Mouse (Mus musculus) limb, embryonic 13.5 days (tissue): Measurements from ENCODE around the gene Oit1. TPM values are rescaled to one million over a fixed set of nuclear protein-coding genes. Genes with fewer than 3 reads are reported as not detected.

ENCODE experiments used
- ATAC-seq: fragments of 200-750 bp; cut with Nextera tagmentation; 2 replicates; pipeline ENCODE4 v1.8.0; 2017; ENCODE audit warnings: low read depth, moderate number of reproducible peaks, moderate TSS enrichment; ENCODE audit not compliant: low FRiP score
- H3K27ac ChIP-seq: fragments of 300-500 bp; sonication (generic); 2 replicates; pipeline ENCODE4 v1.5.1; 2015; ENCODE audit warnings: inconsistent platforms, mild to moderate bottlenecking, moderate library complexity
- H3K27me3 ChIP-seq: fragments of 300-500 bp; sonication (generic); 2 replicates; pipeline ENCODE4 v1.6.1; 2015; ENCODE audit warnings: mild to moderate bottlenecking, inconsistent platforms
- H3K36me3 ChIP-seq: fragments of 300-500 bp; sonication (generic); 2 replicates; pipeline ENCODE4 v1.6.1; 2015; ENCODE audit warnings: inconsistent platforms, mild to moderate bottlenecking, moderate library complexity
- H3K4me1 ChIP-seq: fragments of 300-500 bp; sonication (generic); 2 replicates; pipeline ENCODE4 v1.6.1; 2015; ENCODE audit warnings: inconsistent platforms
- H3K4me2 ChIP-seq: fragments of 300-500 bp; sonication (generic); replicated peaks from 2 replicates; pipeline ENCODE4 v1.6.1; 2015; ENCODE audit warnings: inconsistent platforms, mild to moderate bottlenecking, moderate library complexity
- H3K4me3 ChIP-seq: fragments of 300-500 bp; sonication (generic); 2 replicates; pipeline ENCODE4 v1.5.1; 2015; ENCODE audit warnings: moderate library complexity, mild to moderate bottlenecking, inconsistent platforms
- H3K9ac ChIP-seq: fragments of 300-500 bp; sonication (generic); 2 replicates; pipeline ENCODE4 v1.6.1; 2015; ENCODE audit warnings: mild to moderate bottlenecking, inconsistent platforms
- H3K9me3 ChIP-seq: fragments of 300-500 bp; sonication (generic); 2 replicates; pipeline ENCODE4 v1.6.1; 2016; ENCODE audit warnings: inconsistent platforms
- WGBS: fragments of 180-500 bp; shearing (Covaris S2); methylation state at CpG from one replicate; pipeline ENCODE4 v1.1.7; 2015; 5-methylcytosine and 5-hydroxymethylcytosine counted together
- polyA plus RNA-seq: library from polyadenylated mRNA; unstranded; fragments of >200 nt; fragmentation: Nextera tagmentation; extraction: Ambion mirVana; gene quantifications from 2 replicates; pipeline ENCODE4 v1.2.1, GENCODE M21; 2015

Oit1 gene
- polyA plus RNA-seq, 1 experiment from 2014 or later, result not detected

DNA sequence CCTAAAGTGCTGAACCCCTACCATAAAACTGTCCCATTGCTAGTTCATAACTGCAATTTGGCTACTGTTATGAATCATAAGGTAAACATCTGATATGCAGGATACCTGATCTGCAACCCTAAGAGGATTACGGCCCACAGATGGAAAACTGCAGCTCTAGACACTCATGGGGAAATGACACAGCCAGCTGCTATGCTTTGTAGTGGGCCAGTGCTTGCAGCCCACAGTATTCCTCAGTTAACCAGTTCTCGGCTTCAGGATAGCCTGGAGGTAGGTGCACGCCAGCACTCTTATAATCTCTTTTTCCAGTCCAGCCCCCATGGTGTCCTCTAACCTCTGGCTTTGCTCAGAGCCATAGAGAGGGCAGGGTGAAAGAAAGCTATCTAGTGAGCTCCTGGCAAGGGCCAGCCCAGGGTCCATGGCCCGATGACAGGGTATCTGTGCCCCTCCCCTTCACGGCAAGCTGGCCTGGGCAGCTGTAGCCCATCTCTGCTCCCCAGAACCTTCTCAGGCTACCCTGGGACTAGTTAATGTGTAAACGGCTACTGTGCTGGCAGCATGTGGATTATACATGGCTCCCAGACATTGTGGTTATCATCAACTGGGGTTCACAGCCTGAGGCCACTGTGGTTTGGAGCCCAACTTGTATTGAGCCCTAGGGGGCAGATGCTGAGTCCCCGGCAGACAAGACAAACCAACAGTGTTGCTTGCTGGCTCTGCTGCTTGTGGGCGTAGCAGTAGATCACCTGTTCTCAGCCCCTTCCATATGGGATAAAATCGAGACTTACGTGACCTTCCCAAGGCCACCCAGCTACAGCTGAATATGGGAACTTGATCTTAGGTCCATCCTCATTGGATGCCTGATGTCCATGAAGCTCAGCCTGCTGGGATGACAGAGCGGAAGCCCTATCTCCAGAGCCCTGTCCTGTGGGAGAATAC lies 46.0 kb downstream of the Oit1 start:
- no peaks in the 10 kb centered on the region for H3K36me3 ChIP-seq
- no peak overlapping the region for H3K4me2 ChIP-seq
- H3K4me1 ChIP-seq, result peaks cover 54% of the 10 kb centered on the region
- no peak overlapping the region for H3K27ac ChIP-seq
- H3K9ac ChIP-seq, result no peak overlapping the region
- peaks cover 6% of the 10 kb centered on the region; the same call in 1 of the 2 replicates for H3K27me3 ChIP-seq
- no peaks in the 10 kb centered on the region for H3K9me3 ChIP-seq
- ATAC-seq, result no peak
- WGBS, result 76% methylated on average over 11 of the region's 11 CpGs
- H3K4me3 ChIP-seq, result no peak overlapping the region

DNA sequence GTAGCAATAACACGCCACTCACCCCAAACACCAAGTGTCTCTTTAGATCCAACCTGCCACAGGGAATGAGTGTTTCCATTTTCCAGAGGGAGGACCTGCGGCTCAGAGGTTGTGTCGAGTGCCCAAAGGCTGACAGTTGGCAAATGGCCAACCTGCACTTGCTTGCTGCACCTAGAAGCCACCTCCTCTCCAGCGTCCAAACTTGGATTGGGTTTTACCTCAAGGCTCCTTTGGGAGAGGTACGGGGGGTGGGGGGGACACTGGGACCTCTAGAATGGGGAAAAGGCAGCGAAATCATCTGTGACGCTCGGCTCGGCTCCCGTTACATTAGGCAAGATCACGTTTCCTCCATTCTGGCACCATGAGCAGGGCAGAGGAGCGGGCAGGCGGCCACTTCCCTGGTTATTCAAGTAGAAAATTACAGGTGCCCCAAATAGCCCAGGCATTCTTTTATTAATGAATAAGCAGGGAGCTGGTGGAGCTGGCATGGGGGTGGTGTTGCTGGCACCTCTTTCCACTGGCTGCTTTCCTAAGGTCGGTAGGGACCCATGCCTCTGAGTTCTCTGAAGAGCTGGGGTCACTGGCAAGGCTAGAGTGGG lies 47.1 kb downstream of the Oit1 start:
- no peaks in the 10 kb centered on the region for H3K9me3 ChIP-seq
- no peak overlapping the region for H3K4me3 ChIP-seq
- 75% methylated on average over 14 of the region's 14 CpGs for WGBS
- H3K36me3 ChIP-seq, result no peaks in the 10 kb centered on the region
- no peak overlapping the region for H3K9ac ChIP-seq
- H3K27ac ChIP-seq, result no peak overlapping the region
- no peak overlapping the region for H3K4me2 ChIP-seq
- H3K4me1 ChIP-seq, result peaks cover 64% of the 10 kb centered on the region
- ATAC-seq, result no peak
- peaks cover 6% of the 10 kb centered on the region; the same call in 1 of the 2 replicates for H3K27me3 ChIP-seq

DNA sequence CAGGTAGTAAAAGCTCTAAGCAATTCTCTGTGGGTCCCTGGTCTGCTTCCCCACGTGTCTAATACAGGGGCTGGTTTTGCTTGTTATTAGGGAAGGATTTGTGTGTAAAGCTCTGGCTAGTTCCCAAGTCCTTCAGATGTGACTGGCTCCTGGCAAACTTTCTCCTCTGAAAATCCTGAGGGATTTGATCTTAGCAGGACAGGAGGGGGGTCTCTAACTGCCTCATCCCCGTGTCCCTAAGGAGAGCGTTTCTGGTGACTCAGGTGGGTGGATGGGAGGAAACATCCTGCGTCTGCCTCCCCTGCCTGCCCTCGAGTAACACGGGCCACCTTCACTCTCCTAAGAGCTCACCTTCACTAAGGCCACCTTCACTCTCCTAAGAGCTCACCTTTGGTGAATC lies 48.2 kb downstream of the Oit1 start:
- Histone ChIP-seq H3K36me3 (no peaks in the 10 kb centered on the region), H3K4me1 (peaks cover 54% of the 10 kb centered on the region), H3K9ac (no peak overlapping the region), H3K9me3 (no peaks in the 10 kb centered on the region), H3K4me3 (no peak overlapping the region), H3K27ac (no peak overlapping the region), H3K27me3 (peaks cover 6% of the 10 kb centered on the region; the same call in 1 of the 2 replicates), H3K4me2 (no peak overlapping the region)
- WGBS, result 55% methylated on average over 6 of the region's 6 CpGs
- ATAC-seq, result no peak

DNA sequence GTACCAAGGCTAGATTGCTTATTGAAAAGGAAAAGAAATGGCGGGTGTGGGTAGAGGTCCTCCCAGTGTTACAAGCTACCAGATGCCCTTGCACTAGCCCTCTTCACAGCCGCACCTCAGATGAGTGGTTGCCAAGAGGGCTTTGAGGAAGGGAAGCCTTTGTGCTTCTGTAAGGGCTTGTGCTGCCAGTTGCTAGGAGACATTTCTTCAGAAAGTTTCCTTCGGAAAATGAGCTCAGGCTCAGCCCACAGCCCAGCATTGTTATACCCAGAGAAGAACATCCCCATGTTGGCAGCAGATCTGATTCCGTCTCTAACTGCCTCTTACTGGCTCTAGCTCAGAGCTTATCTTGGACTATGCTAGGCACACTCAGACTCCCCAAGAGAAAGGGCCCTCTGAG lies 49.0 kb downstream of the Oit1 start:
- Histone ChIP-seq H3K4me3 (no peak overlapping the region), H3K27me3 (peaks cover 6% of the 10 kb centered on the region; the same call in 1 of the 2 replicates), H3K4me1 (peaks cover 54% of the 10 kb centered on the region), H3K27ac (no peak overlapping the region), H3K4me2 (no peak overlapping the region), H3K36me3 (no peaks in the 10 kb centered on the region), H3K9ac (no peak overlapping the region), H3K9me3 (no peaks in the 10 kb centered on the region)
- no peak for ATAC-seq
- WGBS, result 67% methylated on average over 4 of the region's 4 CpGs

DNA sequence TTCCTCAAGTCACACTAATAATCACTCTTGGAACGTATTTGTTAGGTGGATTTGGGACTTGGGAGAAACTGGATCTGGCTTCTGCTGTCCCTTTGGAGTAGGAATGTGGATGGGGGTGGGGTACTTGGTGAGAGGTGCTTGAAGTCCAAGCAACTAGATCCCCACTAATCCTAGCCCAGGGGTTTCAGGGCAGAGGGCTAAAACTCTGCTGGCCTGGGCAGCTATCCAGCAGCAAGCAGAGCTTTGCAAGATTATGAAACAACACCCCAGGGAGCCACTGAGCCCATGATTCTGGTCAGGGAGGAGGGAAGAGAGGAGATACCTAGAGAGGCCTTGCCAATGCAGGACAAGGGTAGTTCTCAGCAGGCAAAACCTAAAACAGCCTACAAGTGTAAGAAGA lies 51.2 kb downstream of the Oit1 start:
- H3K4me3 ChIP-seq, result no peak overlapping the region
- no peaks in the 10 kb centered on the region for H3K9me3 ChIP-seq
- no peaks in the 10 kb centered on the region for H3K36me3 ChIP-seq
- H3K27ac ChIP-seq, result no peak overlapping the region
- H3K9ac ChIP-seq, result no peak overlapping the region
- peaks cover 46% of the 10 kb centered on the region for H3K4me1 ChIP-seq
- no peak overlapping the region for H3K4me2 ChIP-seq
- WGBS, result 32% methylated on average over 1 of the region's 1 CpGs
- peaks cover 8% of the 10 kb centered on the region; the same call in 1 of the 2 replicates for H3K27me3 ChIP-seq
- no peak for ATAC-seq

GRCm38 (mm10) chr14:8326961-8327360 lies 51.6 kb downstream of the Oit1 start:
- no peak overlapping the region for H3K4me2 ChIP-seq
- peaks cover 6% of the 10 kb centered on the region; the same call in 1 of the 2 replicates for H3K27me3 ChIP-seq
- H3K9me3 ChIP-seq, result no peaks in the 10 kb centered on the region
- peaks cover 42% of the 10 kb centered on the region for H3K4me1 ChIP-seq
- H3K27ac ChIP-seq, result no peak overlapping the region
- H3K36me3 ChIP-seq, result no peaks in the 10 kb centered on the region
- no peak overlapping the region for H3K4me3 ChIP-seq
- H3K9ac ChIP-seq, result no peak overlapping the region
- ATAC-seq, result no peak

- Histone ChIP-seq H3K9ac (no peak overlapping the region), H3K36me3 (no peaks in the 10 kb centered on the region), H3K4me2 (no peak overlapping the region), H3K4me3 (no peak overlapping the region), H3K27me3 (peaks cover 6% of the 10 kb centered on the region; the same call in 1 of the 2 replicates), H3K9me3 (no peaks in the 10 kb centered on the region), H3K27ac (no peak overlapping the region), H3K4me1 (peaks cover 31% of the 10 kb centered on the region)
- ATAC-seq, result no peak
- 73% methylated on average over 4 of the region's 4 CpGs for WGBS
These were observed 52.8 kb downstream of the Oit1 start for GRCm38 (mm10) chr14:8325746-8326145.

- ATAC-seq, result no peak
- H3K4me3 ChIP-seq, result no peak overlapping the region
- no peaks in the 10 kb centered on the region for H3K36me3 ChIP-seq
- 79% methylated on average over 3 of the region's 3 CpGs for WGBS
- H3K9ac ChIP-seq, result no peak overlapping the region
- H3K4me2 ChIP-seq, result no peak overlapping the region
- H3K9me3 ChIP-seq, result peaks cover 3% of the 10 kb centered on the region; the same call in 1 of the 2 replicates
- peaks cover 44% of the 10 kb centered on the region for H3K27me3 ChIP-seq
- peaks cover 21% of the 10 kb centered on the region for H3K4me1 ChIP-seq
- no peak overlapping the region for H3K27ac ChIP-seq
These were observed 58.0 kb downstream of the Oit1 start for GRCm38 (mm10) chr14:8320528-8320927.

- 11% methylated on average over 41 of the region's 41 CpGs for WGBS
- no peaks in the 10 kb centered on the region for H3K36me3 ChIP-seq
- 0 out of 2 replicates have a peak within 1 kb of the TSS, but pooled peaks have one; percentile 50 for H3K9ac ChIP-seq
- peak within 1 kb of the TSS; percentile 59 for H3K4me2 ChIP-seq
- H3K9me3 ChIP-seq, result peaks cover 3% of the 10 kb centered on the region; the same call in 1 of the 2 replicates
- peak within 1 kb of the TSS; percentile 38 for H3K4me3 ChIP-seq
- H3K27ac ChIP-seq, result no peak within 1 kb of the TSS
- H3K4me1 ChIP-seq, result peaks cover 22% of the 10 kb centered on the region
- no peak for ATAC-seq
- H3K27me3 ChIP-seq, result peaks cover 47% of the 10 kb centered on the region
These were observed 61.1 kb downstream of the Oit1 start, which contains the start of gene Fam107a for GRCm38 (mm10) chr14:8317194-8318097. Gene Fam107a, minus strand, starts transcription at chr14:8318023.

DNA sequence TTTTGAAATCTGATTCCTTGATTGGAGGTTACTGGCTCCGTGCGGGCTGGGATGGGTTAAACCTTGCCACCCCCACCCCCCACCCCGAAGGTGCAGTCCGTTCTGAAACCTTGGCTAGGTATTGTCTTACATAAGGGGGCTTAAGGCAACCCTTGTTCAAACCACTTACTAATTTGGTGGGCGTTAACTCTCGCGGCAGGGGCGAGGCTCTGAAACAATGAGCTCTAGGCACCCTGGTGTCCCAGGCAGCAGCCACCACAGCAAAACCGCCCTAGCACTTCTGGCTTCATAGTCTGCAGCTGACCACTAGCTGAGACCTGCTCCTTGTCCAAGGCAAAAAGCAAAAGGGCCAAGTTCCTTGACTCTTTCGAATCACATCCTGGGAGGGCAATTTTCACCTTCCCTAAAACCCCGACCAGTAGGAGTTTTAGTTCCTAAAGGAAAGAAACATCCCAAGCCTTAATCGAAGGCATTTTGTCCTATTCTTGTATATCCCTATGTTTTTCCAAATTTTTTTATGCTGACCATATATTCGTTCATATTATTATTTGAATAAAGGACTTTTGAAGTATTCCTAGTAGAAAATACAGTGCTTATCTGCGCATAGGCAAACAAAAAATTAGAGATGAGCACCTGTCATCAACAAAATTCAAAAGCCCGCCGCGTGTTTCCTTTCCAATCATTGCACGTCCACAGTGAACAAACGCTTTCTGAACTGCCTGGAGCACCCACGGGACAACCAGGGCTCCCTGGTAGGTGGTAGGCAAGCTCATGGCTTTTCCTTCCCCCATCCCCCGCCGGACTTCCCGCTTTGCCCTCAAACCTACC lies 62.0 kb downstream of the Oit1 start:
- Histone ChIP-seq H3K4me1 (peaks cover 22% of the 10 kb centered on the region), H3K9ac (0 out of 2 replicates have a peak overlapping the region, but pooled peaks have one; percentile 50), H3K27ac (no peak overlapping the region), H3K9me3 (peaks cover 3% of the 10 kb centered on the region; the same call in 1 of the 2 replicates), H3K36me3 (no peaks in the 10 kb centered on the region), H3K4me3 (peak overlapping the region; percentile 38), H3K27me3 (peaks cover 49% of the 10 kb centered on the region), H3K4me2 (peak overlapping the region; percentile 59)
- WGBS, result 2% methylated on average over 23 of the region's 23 CpGs
- ATAC-seq, result no peak

DNA sequence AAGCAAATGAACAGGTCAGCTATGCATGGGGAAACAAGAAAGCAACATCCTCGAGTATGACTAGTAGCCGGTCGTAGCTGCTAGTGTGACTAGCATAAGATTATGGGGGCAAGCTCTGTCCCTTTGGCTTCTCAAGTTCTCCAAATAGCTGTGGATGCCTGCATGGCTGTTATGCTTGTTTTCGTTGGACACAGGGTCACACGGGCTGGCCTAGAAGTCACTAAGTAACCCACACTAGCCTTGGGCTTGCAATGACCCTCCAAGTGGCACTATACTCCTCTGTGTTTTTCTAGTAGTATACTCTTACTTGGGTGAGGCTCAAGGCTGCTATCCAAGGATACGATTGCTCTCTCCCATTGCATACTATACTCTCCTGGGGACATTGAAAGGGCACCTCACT lies 63.4 kb downstream of the Oit1 start:
- ATAC-seq, result no peak
- Histone ChIP-seq H3K27ac (no peak overlapping the region), H3K27me3 (peaks cover 45% of the 10 kb centered on the region), H3K4me2 (no peak overlapping the region), H3K36me3 (no peaks in the 10 kb centered on the region), H3K9me3 (no peaks in the 10 kb centered on the region; the same call in 1 of the 2 replicates), H3K9ac (no peak overlapping the region), H3K4me3 (no peak overlapping the region), H3K4me1 (peaks cover 22% of the 10 kb centered on the region)
- WGBS, result 80% methylated on average over 6 of the region's 6 CpGs
